Mouse (Mus musculus) CH12.LX (cell line): Measurements from ENCODE around the gene Tex29.

ENCODE experiments used
- BHLHE40 ChIP-seq: IDR thresholded peaks from 2 replicates; pipeline ENCODE4 v1.6.1; 2011; ENCODE audit warnings: mild to moderate bottlenecking, low read depth, low read length, improper control_type of control experiment
- CHD2 ChIP-seq: IDR thresholded peaks from 2 replicates; pipeline ENCODE4 v1.6.1; 2011; ENCODE audit warnings: low read length, improper control_type of control experiment
- CTCF ChIP-seq, 2 experiments: IDR thresholded peaks in 1 of 2; conservative IDR thresholded peaks in 1 of 2; 2 replicates each; pipeline ENCODE4 v1.5.1; 2011 to 2012; ENCODE audit warnings: low read depth in 2 of 2, low read length in 2 of 2, improper control_type of control experiment in 1 of 2, inconsistent platforms in 1 of 2, mild to moderate bottlenecking in 1 of 2, moderate library complexity in 1 of 2
- PAX5 ChIP-seq: IDR thresholded peaks from 2 replicates; pipeline ENCODE4 v1.6.1; 2012; ENCODE audit warnings: low read length, inconsistent platforms, mixed read lengths
- POLR2A ChIP-seq: IDR thresholded peaks from 2 replicates; pipeline ENCODE4 v1.6.1; 2011; ENCODE audit warnings: low read depth, mild to moderate bottlenecking, improper control_type of control experiment, low read length
- TBP ChIP-seq: conservative IDR thresholded peaks from 2 replicates; pipeline ENCODE4 v1.6.1; 2011; ENCODE audit warnings: low read depth, low read length, improper control_type of control experiment
- USF1 ChIP-seq: IDR thresholded peaks from 2 replicates; pipeline ENCODE4 v1.6.1; 2014; ENCODE audit warnings: low read depth, mild to moderate bottlenecking, inconsistent platforms, low read length, improper control_type of control experiment

- TF ChIP-seq USF1 (no peak), POLR2A (no peak), CTCF (conservative IDR thresholded peaks at IDR 0.05 in 1 of 2, IDR thresholded peaks at IDR 0.05 in 1 of 2; ENCODE audit: low read depth in 2 of 2, low read length in 2 of 2) (no peak), CHD2 (no peak), BHLHE40 (no peak), TBP (no peak), PAX5 (no peak)
Measured at GRCm38 (mm10) chr8:11885881-11886699, 45.8 kb downstream of the Tex29 start.
